Mouse (Mus musculus) liver, postnatal 0 days (tissue): ENCODE results near the gene Nufip2. TPM values are rescaled to one million over a fixed set of nuclear protein-coding genes. Genes with fewer than 3 reads are reported as not detected.

Experiments used
- ATAC-seq: fragments of 200-750 bp; cut with Nextera tagmentation; 2 replicates; pipeline ENCODE4 v1.8.0; 2017; ENCODE audit warnings: mild to moderate bottlenecking, moderate library complexity
- DNase-seq: peaks from one replicate; pipeline ENCODE4 v3.0.0-alpha.2; 2016
- H3K27ac ChIP-seq: fragments of 300-500 bp; sonication (generic); 2 replicates; pipeline ENCODE4 v1.5.1; 2014; ENCODE audit warnings: antibody characterized with exemption, moderate library complexity, mild to moderate bottlenecking, low read depth
- H3K27me3 ChIP-seq: fragments of 300-500 bp; sonication (generic); 2 replicates; pipeline ENCODE4 v1.6.1; 2014; ENCODE audit warnings: low read length, control low read depth, mixed read lengths; ENCODE audit not compliant: insufficient read depth
- H3K36me3 ChIP-seq: fragments of 300-500 bp; sonication (generic); replicated peaks from 2 replicates; pipeline ENCODE4 v1.6.1; 2014; ENCODE audit warnings: mild to moderate bottlenecking, control low read depth, low read length, moderate library complexity, mixed read lengths; ENCODE audit not compliant: insufficient read depth
- H3K4me1 ChIP-seq: fragments of 300-500 bp; sonication (generic); 2 replicates; pipeline ENCODE4 v1.6.1; 2014; ENCODE audit warnings: antibody characterized with exemption, mild to moderate bottlenecking, control low read depth; ENCODE audit not compliant: insufficient read depth
- H3K4me2 ChIP-seq: fragments of 300-500 bp; sonication (generic); 2 replicates; pipeline ENCODE4 v1.6.1; 2014; ENCODE audit warnings: low read depth, mild to moderate bottlenecking, low read length, moderate library complexity, mixed read lengths
- H3K4me3 ChIP-seq: fragments of 300-500 bp; sonication (generic); 2 replicates; pipeline ENCODE4 v1.5.1; 2014; ENCODE audit warnings: low read depth, low read length
- H3K9ac ChIP-seq: fragments of 300-500 bp; sonication (generic); replicated peaks from 2 replicates; pipeline ENCODE4 v1.6.1; 2014; ENCODE audit warnings: mild to moderate bottlenecking, moderate library complexity
- H3K9me3 ChIP-seq: fragments of 300-500 bp; sonication (generic); 2 replicates; pipeline ENCODE4 v1.6.1; 2016; ENCODE audit warnings: mild to moderate bottlenecking, control low read depth, low read length, mixed read lengths
- CTCF ChIP-seq: sonication (generic); IDR thresholded peaks from 2 replicates; pipeline ENCODE4 v1.5.1; 2016; ENCODE audit warnings: antibody characterized with exemption, low read depth
- EP300 ChIP-seq: IDR thresholded peaks from 2 replicates; pipeline ENCODE4 v1.6.1; 2016; ENCODE audit warnings: antibody characterized with exemption, low read depth, mild to moderate bottlenecking
- WGBS: fragments of 180-500 bp; shearing (Covaris S2); extraction: QIAGEN DNeasy Blood & Tissue Kit; methylation state at CpG from one replicate; pipeline ENCODE4 v1.1.7; 2014; ENCODE audit not compliant: insufficient replicate concordance; 5-methylcytosine and 5-hydroxymethylcytosine counted together
- polyA plus RNA-seq: library from polyadenylated mRNA; unstranded; fragments of >200 nt; fragmentation: Nextera tagmentation; extraction: Ambion mirVana; gene quantifications from 2 replicates; pipeline ENCODE4 v1.2.1, GENCODE M21; 2015

The Nufip2 gene
- polyA plus RNA-seq, 1 experiment from 2014 or later = 2.0 TPM

DNA sequence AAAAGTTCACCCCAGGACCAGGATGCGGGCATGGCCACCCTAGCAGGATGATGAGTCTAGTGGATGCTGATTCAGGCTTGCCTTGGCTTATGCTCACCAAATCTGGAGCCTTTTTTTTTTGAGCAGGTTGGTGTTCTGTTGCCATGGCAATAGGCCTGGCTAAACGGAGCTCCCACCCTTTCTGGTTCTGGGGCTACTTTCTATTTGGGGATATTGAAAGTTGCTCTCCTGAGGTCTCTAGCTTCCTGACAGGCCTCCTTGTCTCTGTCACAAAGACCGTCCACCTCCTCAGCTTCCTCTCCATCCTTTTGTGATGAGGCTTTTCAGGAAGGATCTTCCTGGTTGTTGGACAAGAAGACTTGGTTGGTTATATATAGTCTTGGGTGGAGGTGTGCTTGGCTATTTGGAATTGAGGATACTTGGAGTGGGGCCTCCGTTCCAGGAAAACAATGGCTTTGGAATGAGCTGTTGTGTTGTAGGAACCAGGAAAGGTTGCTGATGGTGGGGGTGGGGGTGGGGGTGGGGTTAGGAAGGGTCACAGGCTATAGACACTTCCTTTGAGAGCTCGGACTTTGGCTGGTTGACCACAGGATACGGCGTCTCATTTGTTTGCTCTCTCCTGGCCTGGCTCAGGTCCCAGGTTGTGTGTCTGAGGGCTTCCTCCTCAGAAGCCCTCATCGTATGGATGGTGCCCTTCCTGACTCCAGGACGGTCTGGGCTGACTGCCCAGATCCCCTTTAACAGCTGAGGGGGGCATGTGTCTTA, 78.9 kb downstream of the Nufip2 start:
- H3K9me3 ChIP-seq = no peaks in the 10 kb centered on the region
- peak overlapping the region; percentile 93 for H3K27ac ChIP-seq
- WGBS = 44% methylated on average over 9 of the region's 9 CpGs
- H3K36me3 ChIP-seq = no peaks in the 10 kb centered on the region
- peak overlapping the region; percentile 98 for H3K4me2 ChIP-seq
- peak overlapping the region; percentile 96 for H3K4me3 ChIP-seq
- peak; percentile 49 for ATAC-seq
- DNase-seq = peak; percentile 78
- peak overlapping the region; percentile 96 for H3K9ac ChIP-seq
- TF ChIP-seq EP300 (no peak), CTCF (no peak)
- no peaks in the 10 kb centered on the region for H3K27me3 ChIP-seq
- H3K4me1 ChIP-seq = peaks cover 44% of the 10 kb centered on the region

DNA sequence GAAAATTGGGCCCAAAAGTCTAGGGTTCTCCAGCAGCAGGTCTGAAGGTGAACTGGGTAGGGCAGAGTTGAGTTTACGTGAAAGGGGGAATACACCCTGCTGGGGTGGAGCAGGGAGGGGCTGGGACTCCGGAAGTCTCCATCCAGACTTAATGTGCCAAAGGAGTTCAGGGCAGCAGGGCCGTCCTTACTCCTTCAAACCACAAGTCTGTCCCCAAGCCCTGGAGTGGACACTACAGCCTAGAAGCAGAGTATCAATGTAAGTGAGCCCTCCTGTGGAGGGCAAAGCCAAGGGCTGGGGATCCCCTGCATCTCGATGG, 79.5 kb downstream of the Nufip2 start:
- Histone ChIP-seq H3K27me3 (no peaks in the 10 kb centered on the region), H3K9me3 (no peaks in the 10 kb centered on the region), H3K4me1 (peaks cover 48% of the 10 kb centered on the region), H3K4me3 (peak overlapping the region; percentile 55), H3K36me3 (no peaks in the 10 kb centered on the region), H3K4me2 (peak overlapping the region; percentile 98), H3K27ac (peak overlapping the region; percentile 93), H3K9ac (peak overlapping the region; percentile 74)
- ATAC-seq = no peak
- 28% methylated on average over 4 of the region's 4 CpGs for WGBS
- no peak for DNase-seq
- TF ChIP-seq EP300 (no peak), CTCF (no peak)

DNA sequence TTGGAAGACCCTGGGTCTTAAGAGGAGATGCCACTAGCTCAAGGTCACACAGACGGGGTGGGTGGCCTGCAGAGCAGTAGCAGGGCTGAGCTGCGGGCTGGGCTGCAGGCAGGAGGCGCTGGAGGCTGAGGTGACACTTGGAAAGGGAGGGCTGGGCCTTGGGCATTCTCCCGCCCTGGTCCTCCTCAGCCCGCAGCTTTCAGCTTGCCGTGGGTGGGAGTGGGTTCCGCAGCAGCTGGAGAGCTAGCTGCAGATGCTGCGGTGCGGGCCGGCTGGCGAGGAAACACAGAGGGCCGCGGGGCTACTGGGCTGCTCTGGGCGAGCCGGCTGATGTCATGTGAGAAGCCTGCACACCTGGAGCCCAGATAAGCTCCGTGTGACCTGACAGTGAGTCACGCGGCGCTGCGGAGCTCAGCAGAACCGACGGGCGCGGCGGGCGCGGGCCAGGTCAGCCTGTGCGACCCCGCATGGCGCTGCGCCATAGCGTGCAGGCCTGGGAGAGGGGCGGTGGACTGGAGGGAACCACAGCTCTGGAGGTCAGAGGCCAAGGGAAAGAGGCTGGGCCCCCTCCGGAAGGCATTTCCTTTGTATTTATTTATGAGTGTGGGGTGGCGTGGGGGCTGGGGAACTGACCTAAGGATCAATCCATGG, 80.5 kb downstream of the Nufip2 start:
- 3% methylated on average over 35 of the region's 35 CpGs for WGBS
- DNase-seq (peak; percentile 76), ATAC-seq (peak; percentile 59)
- H3K27ac ChIP-seq = peak overlapping the region; percentile 93
- peak; percentile 77 for TF ChIP-seq CTCF
- 0 out of 2 replicates have a peak, but pooled peaks have one; percentile 4 for TF ChIP-seq EP300
- H3K4me1 ChIP-seq = peaks cover 51% of the 10 kb centered on the region
- no peaks in the 10 kb centered on the region for H3K36me3 ChIP-seq
- H3K9me3 ChIP-seq = no peaks in the 10 kb centered on the region
- H3K9ac ChIP-seq = peak overlapping the region; percentile 74
- H3K4me2 ChIP-seq = peak overlapping the region; percentile 98
- peak overlapping the region; percentile 55 for H3K4me3 ChIP-seq
- H3K27me3 ChIP-seq = no peaks in the 10 kb centered on the region

DNA sequence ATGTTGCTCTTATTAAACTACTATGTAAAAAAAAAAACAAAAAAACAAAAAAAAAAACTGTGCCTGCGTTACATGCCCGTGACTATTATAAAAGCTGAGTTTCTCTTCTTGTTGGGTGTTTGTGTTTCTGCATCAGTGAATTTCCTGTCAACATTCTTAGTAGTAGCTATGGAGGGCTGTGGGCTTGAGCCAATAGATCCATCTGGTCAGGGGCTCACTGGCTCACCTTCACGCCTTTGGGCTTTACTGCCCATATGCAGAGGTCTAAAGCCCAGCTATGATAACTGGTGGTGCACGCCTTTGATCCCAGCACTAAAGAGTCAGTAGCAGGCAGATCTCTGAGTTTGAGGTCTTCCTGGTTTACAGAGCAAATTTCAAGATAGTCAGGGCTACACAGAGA, 83.5 kb downstream of the Nufip2 start:
- Histone ChIP-seq H3K4me2 (no peak overlapping the region), H3K27me3 (no peaks in the 10 kb centered on the region), H3K9me3 (no peaks in the 10 kb centered on the region), H3K9ac (no peak overlapping the region), H3K36me3 (no peaks in the 10 kb centered on the region), H3K4me1 (peaks cover 56% of the 10 kb centered on the region), H3K27ac (peak overlapping the region; percentile 89), H3K4me3 (no peak overlapping the region)
- DNase-seq (no peak), ATAC-seq (no peak)
- TF ChIP-seq CTCF (no peak), EP300 (no peak)
- WGBS = 67% methylated on average over 4 of the region's 4 CpGs

DNA sequence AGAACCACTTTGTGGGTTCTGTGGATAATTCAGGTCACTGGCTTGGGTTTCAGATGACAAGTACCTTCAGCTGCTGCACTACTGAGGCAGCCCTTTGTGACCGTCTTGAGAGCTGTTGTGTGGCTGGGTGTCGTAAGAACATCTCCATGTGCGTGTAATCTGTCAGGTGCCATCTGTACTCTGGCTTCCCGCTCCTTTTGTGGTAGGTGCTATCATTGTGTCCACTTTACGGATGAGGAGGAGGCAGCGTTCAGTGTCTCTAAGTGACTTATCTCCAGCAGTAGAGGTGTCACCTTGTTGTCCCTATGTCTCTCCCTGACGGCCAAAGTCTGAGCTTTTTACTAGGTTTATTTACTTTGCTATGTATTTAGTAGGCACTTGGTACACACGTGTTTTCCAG, 84.4 kb downstream of the Nufip2 start:
- H3K9ac ChIP-seq = no peak overlapping the region
- TF ChIP-seq EP300 (no peak), CTCF (no peak)
- no peak overlapping the region for H3K4me3 ChIP-seq
- no peaks in the 10 kb centered on the region for H3K9me3 ChIP-seq
- H3K27ac ChIP-seq = peak overlapping the region; percentile 89
- peaks cover 47% of the 10 kb centered on the region for H3K4me1 ChIP-seq
- no peak overlapping the region for H3K4me2 ChIP-seq
- DNase-seq (no peak), ATAC-seq (no peak)
- WGBS = 35% methylated on average over 8 of the region's 8 CpGs
- no peaks in the 10 kb centered on the region for H3K27me3 ChIP-seq
- no peaks in the 10 kb centered on the region for H3K36me3 ChIP-seq

DNA sequence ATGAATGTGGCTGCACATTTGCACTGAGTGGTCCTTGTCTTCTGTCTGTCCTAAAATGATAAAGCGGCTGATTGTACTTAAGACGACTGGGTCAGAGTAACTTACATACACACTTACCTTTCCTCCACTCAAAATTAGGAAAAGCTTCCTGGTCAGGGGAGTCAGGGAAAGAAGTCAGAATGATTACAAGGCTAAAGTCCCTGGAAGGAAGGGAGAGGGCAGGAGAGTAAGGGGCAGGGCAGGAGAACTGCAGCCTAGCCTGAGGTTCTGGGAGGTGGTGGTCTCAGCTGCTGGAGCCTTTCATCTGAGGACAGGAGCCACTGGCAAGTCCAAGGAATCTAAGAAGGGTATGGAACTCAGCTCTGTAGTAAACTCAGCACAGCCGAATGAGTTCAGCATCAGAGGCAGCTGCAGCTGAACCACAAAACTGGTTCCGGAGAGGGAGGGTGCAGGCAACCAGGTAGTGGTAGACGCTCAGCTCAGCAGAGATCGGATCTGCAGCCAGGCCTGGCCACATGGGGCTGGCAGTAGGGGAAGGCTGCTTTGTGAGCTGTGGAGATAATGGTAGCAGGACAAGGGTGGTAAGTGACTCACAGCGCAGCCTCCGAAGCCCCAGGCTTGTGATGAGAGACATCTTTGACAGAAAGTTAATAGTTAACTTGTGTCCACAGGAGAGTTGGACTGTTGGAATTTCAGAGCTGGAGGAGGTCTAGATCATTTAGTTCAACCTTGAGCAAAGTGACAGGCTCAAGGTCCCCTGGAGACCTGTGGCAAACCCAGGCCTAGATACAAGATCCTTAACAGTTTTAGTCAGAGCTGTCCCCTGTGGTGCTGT, 86.1 kb downstream of the Nufip2 start:
- TF ChIP-seq CTCF (no peak), EP300 (no peak)
- peak; percentile 50 for DNase-seq
- Histone ChIP-seq H3K36me3 (no peaks in the 10 kb centered on the region), H3K4me2 (peak overlapping the region; percentile 61), H3K27ac (peak overlapping the region; percentile 89), H3K4me1 (peaks cover 37% of the 10 kb centered on the region), H3K27me3 (no peaks in the 10 kb centered on the region), H3K4me3 (peak overlapping the region; percentile 15; the same call in 1 of the 2 replicates), H3K9ac (peak overlapping the region; percentile 38), H3K9me3 (no peaks in the 10 kb centered on the region)
- 30% methylated on average over 8 of the region's 8 CpGs for WGBS
- peak; percentile 86 for ATAC-seq
